Mouse (Mus musculus): ENCODE measurements at regions not wholly inside any gene's neighbourhood (a gene's known extent, or its start where the extent isn't known, plus 50 kb on each side); places are given as distances from the start of the nearest gene placed in this dataset.
"Not testable (repeated sequence)": the region's sequence is repeated elsewhere in the genome, so short reads cannot be mapped to it uniquely, and the experiment has no call there.

GRCm38 (mm10) chr9:72166084-72166483 is 54.4 kb upstream of the Tcf12 start:
- DNase-seq: no peak

GRCm38 (mm10) chr9:72166611-72167010 is 54.9 kb upstream of the Tcf12 start:
- DNase-seq: no peak

GRCm38 (mm10) chr9:72169231-72169630 is 57.6 kb upstream of the Tcf12 start:
- DNase-seq: no peak

- DNase-seq: no peak
Measured at GRCm38 (mm10) chr9:72169728-72170188, 58.1 kb upstream of the Tcf12 start.

- no peak for DNase-seq
Measured at GRCm38 (mm10) chr9:72170235-72170634, 58.6 kb upstream of the Tcf12 start.

GRCm38 (mm10) chr9:72172331-72172730 is 60.7 kb upstream of the Tcf12 start:
- DNase-seq: no peak

- peak; percentile 40 for DNase-seq
Measured at GRCm38 (mm10) chr9:72180972-72181371, 69.3 kb upstream of the Tcf12 start.

GRCm38 (mm10) chr9:72183336-72183735 is 71.7 kb upstream of the Tcf12 start:
- no peak for DNase-seq

- peak; percentile 39 for DNase-seq
Measured at GRCm38 (mm10) chr9:72183925-72184324, 72.3 kb upstream of the Tcf12 start.

- no peak for DNase-seq
Measured at GRCm38 (mm10) chr9:72189867-72190266, 78.2 kb upstream of the Tcf12 start.

- DNase-seq: no peak
Measured at GRCm38 (mm10) chr9:72190631-72191030, 79.0 kb upstream of the Tcf12 start.

GRCm38 (mm10) chr9:72191091-72191490 is 79.4 kb upstream of the Tcf12 start:
- DNase-seq: no peak

- DNase-seq: peak; percentile 51
Measured at GRCm38 (mm10) chr9:72192051-72192952, 80.6 kb upstream of the Tcf12 start.

GRCm38 (mm10) chr9:72192953-72193337 is 81.3 kb upstream of the Tcf12 start:
- DNase-seq: not testable (repeated sequence)

- no peak for DNase-seq
Measured at GRCm38 (mm10) chr9:72195348-72195747, 79.3 kb upstream of the Zfp280d start.

GRCm38 (mm10) chr9:72196626-72197330 is 77.9 kb upstream of the Zfp280d start:
- peak; percentile 44 for DNase-seq

- DNase-seq: peak; percentile 36
Measured at GRCm38 (mm10) chr9:72197331-72197732, 77.3 kb upstream of the Zfp280d start.

GRCm38 (mm10) chr9:72198976-72199375 is 75.7 kb upstream of the Zfp280d start:
- no peak for DNase-seq

GRCm38 (mm10) chr9:72204357-72204905 is 70.2 kb upstream of the Zfp280d start:
- no peak for DNase-seq

GRCm38 (mm10) chr9:72205815-72206214 is 68.8 kb upstream of the Zfp280d start:
- no peak for DNase-seq

GRCm38 (mm10) chr9:72206911-72207310 is 67.7 kb upstream of the Zfp280d start:
- no peak for DNase-seq

- no peak for DNase-seq
Measured at GRCm38 (mm10) chr9:72208296-72208695, 66.4 kb upstream of the Zfp280d start.

GRCm38 (mm10) chr9:72217296-72218028 is 57.2 kb upstream of the Zfp280d start:
- no peak for DNase-seq

Data from right cerebral cortex, adult 18-20 months (tissue).